Mouse (Mus musculus) frontal cortex, postnatal 36 days (tissue): ENCODE data around the gene Znrf1.

Source experiments
- DNase-seq, 2 experiments: peaks; one replicate each; pipeline ENCODE4 v3.0.0; 2022; ENCODE audit warnings: low spot score in 2 of 2

Gene Znrf1

GRCm38 (mm10) chr8:111596485-111596821 is 60.6 kb downstream of the Znrf1 start:
- DNase-seq: no peak

- DNase-seq: no peak
These were observed 61.4 kb downstream of the Znrf1 start for GRCm38 (mm10) chr8:111597310-111597709.

GRCm38 (mm10) chr8:111599707-111600444 is 64.0 kb downstream of the Znrf1 start:
- DNase-seq: no peak

GRCm38 (mm10) chr8:111602050-111602449 is 66.2 kb downstream of the Znrf1 start:
- peak; percentile 32 to 41 for DNase-seq

GRCm38 (mm10) chr8:111604986-111605385 is 69.1 kb downstream of the Znrf1 start:
- no peak for DNase-seq

- no peak for DNase-seq
These were observed 71.1 kb downstream of the Znrf1 start for GRCm38 (mm10) chr8:111606961-111607360.

- DNase-seq: no peak
These were observed 71.5 kb downstream of the Znrf1 start for GRCm38 (mm10) chr8:111607414-111607813.

GRCm38 (mm10) chr8:111613181-111613580 is 77.3 kb downstream of the Znrf1 start:
- DNase-seq: no peak

- no peak for DNase-seq
These were observed 79.1 kb downstream of the Znrf1 start for GRCm38 (mm10) chr8:111614786-111615701.

- no peak for DNase-seq
These were observed 81.9 kb downstream of the Znrf1 start for GRCm38 (mm10) chr8:111617812-111618211.

GRCm38 (mm10) chr8:111618273-111618672 is 82.4 kb downstream of the Znrf1 start:
- DNase-seq: no peak

- no peak for DNase-seq
These were observed 84.0 kb downstream of the Znrf1 start for GRCm38 (mm10) chr8:111619936-111620335.

GRCm38 (mm10) chr8:111622104-111622503 is 86.2 kb downstream of the Znrf1 start:
- no peak for DNase-seq

GRCm38 (mm10) chr8:111622553-111622952 is 86.7 kb downstream of the Znrf1 start:
- DNase-seq: no peak

GRCm38 (mm10) chr8:111624081-111624852 is 88.4 kb downstream of the Znrf1 start:
- DNase-seq: peak; percentile 55 to 61

GRCm38 (mm10) chr8:111624853-111625221 is 88.9 kb downstream of the Znrf1 start:
- peak in 1 of 2 experiments; percentile 35 for DNase-seq

GRCm38 (mm10) chr8:111625694-111626527 is 90.0 kb downstream of the Znrf1 start:
- peak; percentile 66 to 74 for DNase-seq

- DNase-seq: peak; percentile 41 to 42
These were observed 90.6 kb downstream of the Znrf1 start for GRCm38 (mm10) chr8:111626528-111626820.

GRCm38 (mm10) chr8:111626933-111627332 is 91.0 kb downstream of the Znrf1 start:
- DNase-seq: no peak

- DNase-seq: no peak
These were observed 92.0 kb downstream of the Znrf1 start for GRCm38 (mm10) chr8:111627923-111628322.

- no peak for DNase-seq
These were observed 92.5 kb downstream of the Znrf1 start for GRCm38 (mm10) chr8:111628401-111628800.
